8 mouse cellular contexts compared by ENCODE assay signal in genomic region chr9:110134176-110134575, GRCm38 (mm10). TPM values are rescaled to one million over a fixed set of nuclear protein-coding genes. Genes with fewer than 3 reads are reported as not detected.
A peak's percentile ranks its signal among the peaks of the same experiment; 100 is the strongest.
DNase-seq lines count a peak whose midpoint lies in the region; ATAC-seq and TF ChIP-seq lines count a peak whose summit lies in the region.

No protein-coding gene starts in this region.

- no peaks in the 10 kb centered on the region for H3K27me3 ChIP-seq in kidney, adult 2 months (replicated peaks; ENCODE audit: control insufficient read depth, insufficient read depth, low read length)
- no peaks in the 10 kb centered on the region for H3K27me3 ChIP-seq in forebrain, embryonic 11.5 days (ENCODE audit: control insufficient read depth, insufficient read depth, low read length)
- H3K27me3 ChIP-seq in liver, postnatal 0 days (ENCODE audit: insufficient read depth, low read length): no peaks in the 10 kb centered on the region

- H3K9ac ChIP-seq in forebrain, embryonic 11.5 days (ENCODE audit: low read length): no peak overlapping the region
- no peak overlapping the region for H3K9ac ChIP-seq in liver, postnatal 0 days (replicated peaks)

- H3K4me3 ChIP-seq in kidney, adult 2 months (ENCODE audit: insufficient read depth, low read depth, low read length): no peak overlapping the region
- peak overlapping the region; percentile 90; the same call in 1 of the 2 replicates for H3K4me3 ChIP-seq in forebrain, embryonic 11.5 days (ENCODE audit: low read depth, low read length)
- no peak overlapping the region for H3K4me3 ChIP-seq in liver, postnatal 0 days (ENCODE audit: low read depth, low read length)

- TF ChIP-seq POLR2A in kidney, adult 2 months (IDR thresholded peaks at IDR 0.05; ENCODE audit: low read depth, low read length): no peak

- peak; percentile 28; the same call in 1 of the 2 replicates for TF ChIP-seq CTCF in kidney, adult 2 months (conservative IDR thresholded peaks at IDR 0.05; ENCODE audit: insufficient read depth, insufficient read length, low read depth, low read length)
- peak; percentile 51 for TF ChIP-seq CTCF in liver, postnatal 0 days (IDR thresholded peaks at IDR 0.05; ENCODE audit: low read depth)

- peak overlapping the region; percentile 72; the same call in 1 of the 2 replicates for H3K4me2 ChIP-seq in forebrain, embryonic 11.5 days (ENCODE audit: low read depth, low read length, severe bottlenecking)
- no peak overlapping the region for H3K4me2 ChIP-seq in liver, postnatal 0 days (ENCODE audit: low read depth, low read length)

- ATAC-seq in forebrain, embryonic 11.5 days (replicated peaks; ENCODE audit: low FRiP score): no peak
- no peak for ATAC-seq in liver, postnatal 0 days

- H3K36me3 ChIP-seq in kidney, adult 2 months (ENCODE audit: control insufficient read depth, insufficient read depth, low read length): no peaks in the 10 kb centered on the region
- no peaks in the 10 kb centered on the region; the same call in 1 of the 2 replicates for H3K36me3 ChIP-seq in forebrain, embryonic 11.5 days (ENCODE audit: control insufficient read depth, insufficient read depth, low read length)
- H3K36me3 ChIP-seq in liver, postnatal 0 days (replicated peaks; ENCODE audit: insufficient read depth, low read length): peaks cover 10% of the 10 kb centered on the region

- H3K4me1 ChIP-seq in kidney, adult 2 months (ENCODE audit: control insufficient read depth, insufficient read depth, low read length): peaks cover 2% of the 10 kb centered on the region; the same call in 1 of the 2 replicates
- peaks cover 8% of the 10 kb centered on the region; the same call in 1 of the 2 replicates for H3K4me1 ChIP-seq in forebrain, embryonic 11.5 days (replicated peaks; ENCODE audit: control insufficient read depth, insufficient read depth, low read length)
- peaks cover 19% of the 10 kb centered on the region for H3K4me1 ChIP-seq in liver, postnatal 0 days (ENCODE audit: insufficient read depth)

- no peak overlapping the region for H3K27ac ChIP-seq in kidney, adult 2 months (ENCODE audit: insufficient read depth, low read depth, low read length)
- no peak overlapping the region for H3K27ac ChIP-seq in forebrain, embryonic 11.5 days (ENCODE audit: low read depth, low read length)
- H3K27ac ChIP-seq in liver, postnatal 0 days (ENCODE audit: low read depth): no peak overlapping the region

- WGBS in kidney, adult 2 months: 84% methylated on average over 5 of the region's 5 CpGs
- WGBS in forebrain, embryonic 11.5 days: 81% methylated on average over 5 of the region's 5 CpGs
- WGBS in liver, postnatal 0 days (ENCODE audit: insufficient replicate concordance): 79% methylated on average over 5 of the region's 5 CpGs

- H3K9me3 ChIP-seq in forebrain, embryonic 11.5 days (ENCODE audit: control insufficient read depth, low read length): no peaks in the 10 kb centered on the region
- H3K9me3 ChIP-seq in liver, postnatal 0 days (ENCODE audit: low read length): no peaks in the 10 kb centered on the region

- no peak for DNase-seq in kidney, adult 2 months
- no peak for DNase-seq in kidney, adult 11 months
- DNase-seq in ES-CJ7 (ENCODE audit: low read depth, low spot score): peak; percentile 81
- no peak for DNase-seq in forebrain, embryonic 11.5 days (ENCODE audit: low spot score)
- no peak for DNase-seq in liver, postnatal 0 days
- DNase-seq in gastrocnemius, adult 18-20 months (ENCODE audit: low spot score): no peak
- no peak for DNase-seq in cerebellum, adult 11 months
- DNase-seq in T-cell, adult 2 months (ENCODE audit: low spot score): no peak

- no peak for TF ChIP-seq EP300 in liver, postnatal 0 days (IDR thresholded peaks at IDR 0.05; ENCODE audit: low read depth)

RNA-seq across cellular contexts. Expression of gene Dhx30, which starts 16.5 kb away (rescaled TPM):
- polyA plus RNA-seq in kidney, adult 2 months (2012; rRNA removed): 84.3 and 87.6 TPM in 2 replicates
- 186 and 198 TPM in 2 replicates for polyA plus RNA-seq in forebrain, embryonic 11.5 days (2014; fragmentation: Nextera tagmentation; extraction: Ambion mirVana)
- 19.0 and 24.8 TPM in 2 replicates for polyA plus RNA-seq in liver, postnatal 0 days (2015; fragmentation: Nextera tagmentation; extraction: Ambion mirVana)
- 10 to 100 TPM; 31.6 to 32.5 TPM for total RNA-seq in gastrocnemius, adult 18-20 months (2021)

RNA-seq across cellular contexts. Expression of gene Smarcc1, which starts 16.7 kb away (rescaled TPM):
- 12.0 and 12.2 TPM in 2 replicates for polyA plus RNA-seq in kidney, adult 2 months (2012; rRNA removed)
- 181 and 190 TPM in 2 replicates for polyA plus RNA-seq in forebrain, embryonic 11.5 days (2014; fragmentation: Nextera tagmentation; extraction: Ambion mirVana)
- polyA plus RNA-seq in liver, postnatal 0 days (2015; fragmentation: Nextera tagmentation; extraction: Ambion mirVana): 13.5 and 18.5 TPM in 2 replicates
- 10 to 100 TPM; 23.4 to 24.3 TPM for total RNA-seq in gastrocnemius, adult 18-20 months (2021)
